Mouse (Mus musculus) gastrocnemius, adult 2 months (tissue): ENCODE data around the gene Dgcr6. TPM values are rescaled to one million over a fixed set of nuclear protein-coding genes. Genes with fewer than 3 reads are reported as not detected.
A peak's percentile ranks its signal among the peaks of the same experiment; 100 is the strongest.

Experiments used
- DNase-seq: peaks from one replicate; pipeline ENCODE4 v3.0.0; 2022
- H3K27ac ChIP-seq: fragments of 200-600 bp; 2 replicates; pipeline ENCODE4 v1.8.1; 2022; ENCODE audit warnings: mild to moderate bottlenecking
- H3K4me3 ChIP-seq: fragments of 200-600 bp; 2 replicates; pipeline ENCODE4 v1.8.1; 2022; ENCODE audit warnings: mild to moderate bottlenecking, moderate library complexity
- CTCF ChIP-seq: fragments of 200-600 bp; IDR thresholded peaks from 2 replicates; pipeline ENCODE4 v1.8.1; 2022; ENCODE audit warnings: antibody characterized with exemption, mild to moderate bottlenecking, moderate library complexity
- intact Hi-C: fragments of 180-260 bp; cut with DNase I; formaldehyde crosslinking; loops from one replicate; pipeline ENCODE4 v1.15.1; 2025
- total RNA-seq, 2 experiments: library from RNA; stranded (reverse); gene quantifications; 2 replicates each; pipeline ENCODE4 v1.2.3; 2021

Gene Dgcr6
- total RNA-seq, 2 experiments from 2014 or later = 45.5 to 46.2 TPM

DNA sequence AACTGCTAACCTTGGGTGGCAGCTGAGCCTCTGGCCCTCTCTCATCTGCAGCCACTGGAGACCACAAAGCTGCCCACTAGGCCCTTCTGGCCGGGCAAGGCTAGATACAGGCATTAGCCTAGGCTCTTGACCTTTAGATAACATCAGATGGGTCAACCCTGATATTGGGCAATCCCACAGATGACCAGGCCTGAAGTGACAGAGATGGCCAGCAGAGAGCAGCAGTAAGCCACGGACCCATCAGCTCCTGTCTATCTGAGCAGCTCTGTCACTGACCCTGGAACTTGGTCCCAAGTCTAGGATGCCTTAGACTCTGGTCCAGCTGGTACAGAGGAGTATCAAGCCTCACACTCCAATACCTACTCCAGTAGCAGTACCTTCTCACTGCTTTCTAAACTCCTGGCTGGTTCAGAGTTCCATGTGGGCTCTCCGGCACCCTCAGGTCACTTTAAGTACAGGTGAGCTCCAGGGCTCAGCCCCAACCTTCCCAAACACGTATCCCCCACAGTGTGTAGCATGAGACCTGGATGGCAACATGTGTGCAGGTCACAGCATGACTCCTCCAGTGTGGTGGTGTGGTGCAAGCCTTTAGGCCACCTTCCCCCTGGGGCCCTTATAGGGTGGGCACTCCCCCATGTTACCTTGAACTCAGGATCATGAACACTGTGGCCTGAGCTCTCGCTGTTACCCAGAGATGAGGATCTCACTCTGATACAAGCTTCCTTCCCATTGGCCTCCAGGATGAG is 55.7 kb downstream of the Dgcr6 start:
- peak; percentile 84 for DNase-seq
- intact Hi-C loops = loop anchor here (1.0 kb wide), 2 partner anchors 65 to 103 kb away; no protein-coding TSS in a partner anchor
- H3K27ac ChIP-seq = no peak overlapping the region
- no peak overlapping the region for H3K4me3 ChIP-seq
- TF ChIP-seq CTCF = peak; percentile 90

GRCm38 (mm10) chr16:18111042-18111441 is 58.4 kb downstream of the Dgcr6 start:
- intact Hi-C loops = no loop called here
- DNase-seq = no peak
- no peak overlapping the region for H3K27ac ChIP-seq
- TF ChIP-seq CTCF = no peak
- no peak overlapping the region for H3K4me3 ChIP-seq

DNA sequence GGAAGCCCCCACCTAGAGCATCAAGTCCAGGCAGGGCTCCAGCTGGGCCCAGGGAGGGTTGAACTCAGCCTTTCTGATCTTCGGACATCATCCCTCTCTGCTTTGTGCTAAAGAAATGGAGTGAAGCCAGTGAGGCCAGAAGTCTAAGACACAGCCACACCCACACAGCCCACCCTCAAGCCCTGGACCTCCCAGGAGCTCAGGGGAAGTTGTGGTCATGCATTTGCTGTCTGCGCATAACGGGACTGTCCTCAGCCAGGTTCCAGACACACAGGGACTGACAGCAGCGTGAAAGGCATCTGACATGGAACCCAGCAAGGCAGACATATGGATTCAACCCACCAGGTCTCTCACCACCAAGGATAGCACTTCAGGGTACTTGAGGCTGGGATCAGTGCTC is 63.8 kb downstream of the Dgcr6 start:
- DNase-seq = no peak
- Histone ChIP-seq H3K4me3 (no peak overlapping the region), H3K27ac (no peak overlapping the region)
- TF ChIP-seq CTCF = no peak
- intact Hi-C loops = no loop called here

GRCm38 (mm10) chr16:18118285-18118684 is 65.6 kb downstream of the Dgcr6 start:
- no peak for TF ChIP-seq CTCF
- intact Hi-C loops = no loop called here
- no peak for DNase-seq
- Histone ChIP-seq H3K27ac (no peak overlapping the region), H3K4me3 (no peak overlapping the region)

GRCm38 (mm10) chr16:18119031-18119730 is 66.5 kb downstream of the Dgcr6 start:
- intact Hi-C loops = no loop called here
- DNase-seq = peak; percentile 55
- TF ChIP-seq CTCF = peak; percentile 70
- no peak overlapping the region for H3K4me3 ChIP-seq
- H3K27ac ChIP-seq = no peak overlapping the region

Other genes starting within 250 kb of the Dgcr6 start
- gene B830017H08Rik, start 219.7 kb upstream of the Dgcr6 start, total RNA-seq = not detected
- 1 to 10 TPM; 1.3 to 2.1 TPM for gene Car15, start 214.5 kb upstream of the Dgcr6 start, total RNA-seq
- under 1 TPM; 0.15 to 0.56 TPM for gene Gm20518, start 161.2 kb upstream of the Dgcr6 start, total RNA-seq
- under 1 TPM; 0.10 to 0.17 TPM for gene Tssk1, start 158.6 kb upstream of the Dgcr6 start, total RNA-seq
- gene Dgcr2, start 154.3 kb upstream of the Dgcr6 start, total RNA-seq = 10 to 100 TPM; 22.2 to 26.4 TPM
- not detected for gene Tssk2, start 154.2 kb upstream of the Dgcr6 start, total RNA-seq
- gene Ess2, start 141.5 kb upstream of the Dgcr6 start, total RNA-seq = 1 to 10 TPM; 6.1 to 6.4 TPM
- not detected for gene Gsc2, start 137.8 kb upstream of the Dgcr6 start, total RNA-seq
- 1 to 10 TPM; 2.7 to 4.6 TPM for gene Slc25a1, start 124.6 kb upstream of the Dgcr6 start, total RNA-seq
- not detected for gene Vpreb2, start 72.4 kb upstream of the Dgcr6 start, total RNA-seq
- 10 to 100 TPM; 11.0 to 18.9 TPM for gene Prodh, start 37.3 kb downstream of the Dgcr6 start, total RNA-seq
- not detected for gene Rtn4r, start 74.8 kb downstream of the Dgcr6 start, total RNA-seq
- gene Ccdc188, start 165.0 kb downstream of the Dgcr6 start, total RNA-seq = not detected
- 10 to 100 TPM; 21.6 to 28.7 TPM for gene Zdhhc8, start 182.3 kb downstream of the Dgcr6 start, total RNA-seq
- 10 to 100 TPM in 1 of 2 experiments, 1 to 10 TPM in 1; 9.7 to 12.0 TPM for gene Trmt2a, start 195.8 kb downstream of the Dgcr6 start, total RNA-seq
- 10 to 100 TPM; 17.9 to 28.5 TPM for gene Ranbp1, start 195.9 kb downstream of the Dgcr6 start, total RNA-seq
- gene Gm49776, start 205.5 kb downstream of the Dgcr6 start, total RNA-seq = not detected
- gene Dgcr8, start 236.4 kb downstream of the Dgcr6 start, total RNA-seq = 10 to 100 TPM; 12.1 to 13.0 TPM